Mouse (Mus musculus): ENCODE data around the gene Grik3.
A peak's percentile ranks its signal among the peaks of the same experiment; 100 is the strongest.

The Grik3 gene

GRCm38 (mm10) chr4:125729305-125730220, 239.1 kb downstream of the Grik3 start:
- DNase-seq, result peak; percentile 83

GRCm38 (mm10) chr4:125730751-125731150, 240.3 kb downstream of the Grik3 start:
- DNase-seq, result no peak

GRCm38 (mm10) chr4:125736783-125737182, 246.3 kb downstream of the Grik3 start:
- no peak for DNase-seq

DNA sequence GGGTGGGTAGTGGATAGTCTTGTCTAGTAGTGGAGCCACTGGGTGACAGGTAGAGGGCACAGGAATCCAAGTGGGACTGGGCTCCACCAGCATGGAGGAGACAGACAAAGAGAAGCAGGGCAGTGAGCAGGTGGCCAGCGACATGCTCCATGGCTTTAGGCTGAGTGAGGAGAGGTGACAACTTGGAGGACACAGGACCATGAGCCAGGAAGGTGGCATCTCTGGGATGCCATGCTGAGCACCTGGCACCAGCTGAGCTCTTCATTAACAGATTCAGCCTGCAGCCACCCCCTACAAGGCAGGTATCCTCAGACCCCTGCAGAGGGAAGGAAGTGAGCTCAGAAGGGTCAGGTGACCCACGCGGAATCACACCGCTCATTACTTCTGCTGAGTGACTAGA, 248.3 kb downstream of the Grik3 start:
- DNase-seq, result no peak

GRCm38 (mm10) chr4:125742162-125742571, 251.7 kb downstream of the Grik3 start:
- DNase-seq, result no peak

- DNase-seq, result no peak
Observed at GRCm38 (mm10) chr4:125745902-125746301, 255.4 kb downstream of the Grik3 start.

DNA sequence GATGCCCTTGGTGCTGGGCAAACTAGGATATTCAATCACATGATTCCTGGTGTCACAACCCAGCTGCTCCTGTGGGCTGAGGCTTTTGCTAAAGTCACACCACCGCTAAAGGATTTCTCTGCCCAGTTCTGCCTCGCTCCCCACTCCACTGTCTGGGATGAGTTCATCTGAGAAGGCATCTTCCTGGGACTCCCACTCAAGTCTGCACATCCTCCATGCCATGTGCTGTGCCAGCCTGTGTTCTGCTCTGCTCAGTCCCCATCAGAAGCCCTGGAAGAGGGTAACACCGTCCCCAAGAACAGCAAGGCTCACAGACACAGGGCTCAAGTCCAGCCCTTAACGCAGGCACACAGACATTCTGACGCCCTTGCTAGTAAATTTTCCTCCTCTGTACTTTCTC, 265.9 kb downstream of the Grik3 start:
- DNase-seq, result no peak

GRCm38 (mm10) chr4:125760326-125760725, 269.8 kb downstream of the Grik3 start:
- DNase-seq, result no peak

- peak; percentile 59 for DNase-seq
Observed at GRCm38 (mm10) chr4:125763056-125763455, 272.6 kb downstream of the Grik3 start.
